Mouse (Mus musculus) monocyte, adult 5-6 weeks (primary cell): ENCODE results near the gene Tomm40l. TPM values are rescaled to one million over a fixed set of nuclear protein-coding genes. Genes with fewer than 3 reads are reported as not detected.

ENCODE experiments used
- ATAC-seq: fragments of 153-309, 156-312 bp; replicated peaks from 2 replicates; pipeline ENCODE4 v1.8.0; 2017; ENCODE audit warnings: mild to moderate bottlenecking; ENCODE audit not compliant: low TSS enrichment, insufficient number of reproducible peaks, severe bottlenecking, poor library complexity, low FRiP score
- total RNA-seq: library from RNA; stranded (forward); fragments of 200-1000, 200-491, 200-594 nt; gene quantifications from 3 replicates; pipeline ENCODE4 v1.2.3, GENCODE M21; 2017

Tomm40l gene
- total RNA-seq, 1 experiment from 2014 or later = 9.3 TPM

GRCm38 (mm10) chr1:171179487-171180171, 42.7 kb downstream of the Tomm40l start:
- no peak for ATAC-seq

- ATAC-seq = no peak
Measured at GRCm38 (mm10) chr1:171172779-171173178, 49.5 kb downstream of the Tomm40l start.

GRCm38 (mm10) chr1:171171138-171171537, 51.2 kb downstream of the Tomm40l start:
- no peak for ATAC-seq

- no peak for ATAC-seq
Measured at GRCm38 (mm10) chr1:171169913-171170312, 52.4 kb downstream of the Tomm40l start.

GRCm38 (mm10) chr1:171168906-171169305, 53.4 kb downstream of the Tomm40l start:
- no peak for ATAC-seq

Other genes starting within 250 kb of the Tomm40l start
- 181 to 197 TPM (median 187 TPM) in 3 replicates for gene Fcgr2b, start 246.0 kb downstream of the Tomm40l start, total RNA-seq
- gene Fcgr4, start 203.6 kb downstream of the Tomm40l start, total RNA-seq = 364 to 612 TPM (median 571 TPM) in 3 replicates
- 270 to 442 TPM (median 434 TPM) in 3 replicates for gene Fcgr3, start 157.6 kb downstream of the Tomm40l start, total RNA-seq
- gene Cfap126, start 108.6 kb downstream of the Tomm40l start, total RNA-seq = 1.4 to 6.2 TPM (median 1.6 TPM) in 3 replicates
- gene Sdhc, start 71.9 kb downstream of the Tomm40l start, total RNA-seq = 15.7 to 38.4 TPM (median 25.1 TPM) in 3 replicates
- gene Mpz, start 71.8 kb downstream of the Tomm40l start, total RNA-seq = not detected in 3 replicates
- gene Pcp4l1, start 26.2 kb downstream of the Tomm40l start, total RNA-seq = 0.29 to 2.0 TPM in 2 of 3 replicates, not detected in the other
- gene Nr1i3, start 8.5 kb downstream of the Tomm40l start, total RNA-seq = 0.19 to 0.86 TPM in 2 of 3 replicates, not detected in the other
- gene Apoa2, start 2.5 kb upstream of the Tomm40l start, total RNA-seq = not detected in 3 replicates
- 875 to 1,050 TPM (median 955 TPM) in 3 replicates for gene Fcer1g, start 11.9 kb upstream of the Tomm40l start, total RNA-seq
- not detected in 3 replicates for gene Adamts4, start 27.9 kb upstream of the Tomm40l start, total RNA-seq
- 172 to 231 TPM (median 231 TPM) in 3 replicates for gene Ndufs2, start 28.9 kb upstream of the Tomm40l start, total RNA-seq
- gene B4galt3, start 47.8 kb upstream of the Tomm40l start, total RNA-seq = 32.4 to 35.5 TPM (median 34.3 TPM) in 3 replicates
- 9.2 to 14.2 TPM (median 11.1 TPM) in 3 replicates for gene Ppox, start 58.7 kb upstream of the Tomm40l start, total RNA-seq
- gene Usp21, start 65.5 kb upstream of the Tomm40l start, total RNA-seq = 8.1 to 12.6 TPM (median 11.2 TPM) in 3 replicates
- 46.7 to 66.9 TPM (median 63.4 TPM) in 3 replicates for gene Ufc1, start 72.5 kb upstream of the Tomm40l start, total RNA-seq
- 9.8 to 12.6 TPM (median 11.4 TPM) in 3 replicates for gene Dedd, start 106.6 kb upstream of the Tomm40l start, total RNA-seq
- gene Nit1, start 123.1 kb upstream of the Tomm40l start, total RNA-seq = 35.1 to 41.2 TPM (median 36.1 TPM) in 3 replicates
- gene Pfdn2, start 123.2 kb upstream of the Tomm40l start, total RNA-seq = 26.8 to 86.9 TPM (median 34.0 TPM) in 3 replicates
- not detected in 3 replicates for gene Klhdc9, start 138.3 kb upstream of the Tomm40l start, total RNA-seq
- 2.0 to 3.9 TPM (median 2.5 TPM) in 3 replicates for gene Nectin4, start 147.6 kb upstream of the Tomm40l start, total RNA-seq
- gene Arhgap30, start 166.4 kb upstream of the Tomm40l start, total RNA-seq = 328 to 413 TPM (median 376 TPM) in 3 replicates
- gene Usf1, start 188.8 kb upstream of the Tomm40l start, total RNA-seq = 91.6 to 117 TPM (median 94.5 TPM) in 3 replicates
- 3.9 to 9.0 TPM (median 4.9 TPM) in 3 replicates for gene Tstd1, start 196.4 kb upstream of the Tomm40l start, total RNA-seq
- 3.5 to 8.6 TPM (median 4.5 TPM) in 3 replicates for gene F11r, start 215.0 kb upstream of the Tomm40l start, total RNA-seq